Mouse (Mus musculus) kidney, postnatal 4 days (tissue): ENCODE measurements around the gene Timp2.
A peak's percentile ranks its signal among the peaks of the same experiment; 100 is the strongest.

Experiments used
- DNase-seq, 2 experiments: peaks; one replicate each; pipeline ENCODE4 v3.0.0; 2021; ENCODE audit warnings: mixed read lengths in 2 of 2

The Timp2 gene

GRCm38 (mm10) chr11:118289037-118289511 lies 66.5 kb downstream of the Timp2 start:
- DNase-seq, result peak in 1 of 2 experiments; percentile 27

- no peak for DNase-seq
These were observed 68.0 kb downstream of the Timp2 start for GRCm38 (mm10) chr11:118287573-118287972.

GRCm38 (mm10) chr11:118286434-118286833 lies 69.1 kb downstream of the Timp2 start:
- no peak for DNase-seq

- DNase-seq, result no peak
These were observed 69.7 kb downstream of the Timp2 start for GRCm38 (mm10) chr11:118285791-118286190.

- DNase-seq, result no peak
These were observed 75.3 kb downstream of the Timp2 start for GRCm38 (mm10) chr11:118280218-118280617.

GRCm38 (mm10) chr11:118276328-118276727 lies 79.2 kb downstream of the Timp2 start:
- DNase-seq, result no peak

- DNase-seq, result no peak
These were observed 80.4 kb downstream of the Timp2 start for GRCm38 (mm10) chr11:118275092-118275491.

- DNase-seq, result peak; percentile 58 to 59
These were observed 85.7 kb downstream of the Timp2 start for GRCm38 (mm10) chr11:118269827-118270226.

GRCm38 (mm10) chr11:118266666-118267046 lies 88.9 kb downstream of the Timp2 start:
- DNase-seq, result no peak

- no peak for DNase-seq
These were observed 89.4 kb downstream of the Timp2 start for GRCm38 (mm10) chr11:118266044-118266665.

- DNase-seq, result no peak
These were observed 89.9 kb downstream of the Timp2 start for GRCm38 (mm10) chr11:118265621-118266020.

GRCm38 (mm10) chr11:118263146-118263545 lies 92.4 kb downstream of the Timp2 start:
- DNase-seq, result no peak

GRCm38 (mm10) chr11:118260081-118260480 lies 95.5 kb downstream of the Timp2 start:
- no peak for DNase-seq

GRCm38 (mm10) chr11:118259580-118259979 lies 96.0 kb downstream of the Timp2 start:
- no peak for DNase-seq

GRCm38 (mm10) chr11:118256371-118256770 lies 99.2 kb downstream of the Timp2 start:
- no peak for DNase-seq

GRCm38 (mm10) chr11:118254159-118254951 lies 101.2 kb downstream of the Timp2 start:
- DNase-seq, result peak; percentile 76 to 85

GRCm38 (mm10) chr11:118253447-118254158 lies 101.9 kb downstream of the Timp2 start:
- peak in 1 of 2 experiments; percentile 23 for DNase-seq
